Mouse (Mus musculus): ENCODE measurements around the gene Camk1.

Camk1 gene

DNA sequence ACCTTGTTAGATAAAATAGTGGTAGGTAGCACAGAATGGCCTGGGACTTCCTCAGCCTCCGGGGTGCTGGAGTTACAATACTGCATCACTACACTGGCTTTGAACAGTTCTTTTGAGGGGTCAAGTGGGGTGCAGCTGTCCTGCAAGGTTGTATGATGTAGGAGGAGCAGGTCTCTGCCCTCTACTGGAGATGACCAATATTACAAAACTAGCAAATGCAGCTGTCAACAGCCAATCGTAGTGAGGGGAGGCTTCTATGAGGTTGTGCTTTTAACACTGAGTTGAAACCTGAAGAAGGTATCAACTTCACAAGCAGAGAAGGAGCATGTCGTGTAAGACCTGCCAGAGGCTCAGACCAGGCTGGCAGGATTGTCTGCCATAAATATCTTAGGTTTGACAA is 41.5 kb downstream of the Camk1 start:
- no peak for DNase-seq

DNA sequence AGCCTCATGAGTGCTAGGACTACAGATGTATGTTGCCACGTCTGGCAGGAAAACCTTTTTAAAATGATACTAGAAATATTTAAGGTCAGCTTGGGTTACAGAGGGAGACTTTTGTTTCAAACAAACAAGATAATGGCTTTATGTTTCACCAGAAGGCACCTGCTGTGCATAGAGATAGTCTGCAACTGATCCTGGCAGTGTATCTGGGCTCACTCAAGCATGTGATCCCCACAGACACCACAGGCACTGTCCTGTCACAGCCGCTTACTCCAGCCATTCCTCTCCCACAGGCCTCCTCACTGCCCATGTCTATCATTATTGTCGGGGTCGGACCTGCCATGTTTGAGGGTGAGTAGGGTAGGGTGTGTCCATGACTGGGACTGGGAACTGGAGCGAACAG is 42.4 kb downstream of the Camk1 start:
- no peak for DNase-seq

DNA sequence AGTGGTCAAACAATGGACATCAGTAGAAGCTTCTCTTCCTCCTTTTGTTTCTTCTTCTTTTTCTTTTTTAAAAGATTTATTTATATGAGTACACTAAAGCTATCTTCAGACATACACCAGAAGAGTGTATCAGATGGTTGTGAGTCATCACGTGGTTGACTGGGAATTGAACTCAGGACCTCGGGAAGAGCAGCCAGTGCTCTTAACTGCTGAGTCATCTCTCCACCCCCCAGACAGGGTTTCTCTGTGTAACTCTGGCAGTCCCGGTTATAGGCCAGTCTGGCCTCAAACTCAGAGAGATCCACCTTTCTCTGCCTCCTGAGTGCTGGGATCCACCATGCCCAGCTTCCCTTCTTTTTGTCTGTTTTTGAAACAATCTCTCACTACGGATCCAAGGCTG is 47.1 kb downstream of the Camk1 start:
- DNase-seq, result no peak

DNA sequence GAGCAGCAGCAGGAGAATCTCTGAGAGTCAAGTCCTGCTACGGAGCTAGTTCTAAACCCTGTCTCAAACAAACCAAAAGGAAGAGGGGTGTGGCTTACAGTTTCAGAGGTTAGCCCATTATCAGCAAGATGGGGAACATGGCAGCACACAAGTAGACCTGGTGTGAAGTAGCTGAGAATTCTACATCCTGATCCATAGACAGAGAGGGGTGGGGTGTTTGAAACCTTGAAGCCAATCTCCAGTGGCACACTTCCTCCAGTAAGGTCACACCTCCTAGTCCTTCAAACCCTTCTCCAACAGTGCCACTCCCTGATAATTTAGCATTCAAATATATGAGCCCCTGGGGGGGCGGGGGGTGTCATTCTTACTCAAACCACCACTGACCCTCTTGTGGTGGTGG is 47.7 kb downstream of the Camk1 start:
- DNase-seq, result no peak

DNA sequence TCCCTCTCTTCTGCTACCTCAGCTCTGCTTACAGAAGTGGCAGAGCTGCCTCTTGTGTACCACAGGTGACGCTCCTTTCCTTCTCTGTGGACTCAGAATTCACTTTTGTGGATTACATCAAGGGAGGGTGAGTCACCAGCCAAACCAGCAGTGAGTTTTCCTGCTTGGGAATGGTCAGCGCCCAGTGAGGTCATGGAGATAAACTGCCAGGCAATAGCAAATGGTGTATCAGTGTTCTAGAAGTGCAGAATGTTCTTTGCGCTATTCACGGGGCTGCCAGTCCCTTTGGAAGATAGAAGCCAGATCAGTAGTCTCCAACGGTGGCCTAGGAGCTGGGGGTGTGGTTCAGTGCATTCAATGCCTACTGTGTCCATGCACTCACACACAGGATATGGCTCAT is 50.8 kb downstream of the Camk1 start:
- DNase-seq, result no peak

DNA sequence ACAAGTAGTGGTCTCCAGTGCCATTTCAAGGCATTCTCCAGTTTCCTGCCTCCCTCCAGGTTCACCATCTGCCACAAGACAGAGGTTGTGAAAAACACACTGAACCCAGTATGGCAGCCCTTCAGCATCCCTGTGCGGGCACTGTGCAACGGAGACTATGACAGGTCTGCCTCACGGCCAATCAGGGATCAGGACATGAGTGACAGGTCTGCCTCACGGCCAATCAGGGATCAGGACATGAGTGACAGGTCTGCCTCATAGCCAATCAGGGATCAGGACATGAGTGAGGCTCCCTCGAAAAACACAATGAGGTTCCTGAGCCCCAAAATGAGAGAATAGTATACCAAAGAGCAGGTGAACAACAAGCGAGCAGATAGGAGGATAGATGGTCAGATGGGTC is 53.4 kb downstream of the Camk1 start:
- no peak for DNase-seq

DNA sequence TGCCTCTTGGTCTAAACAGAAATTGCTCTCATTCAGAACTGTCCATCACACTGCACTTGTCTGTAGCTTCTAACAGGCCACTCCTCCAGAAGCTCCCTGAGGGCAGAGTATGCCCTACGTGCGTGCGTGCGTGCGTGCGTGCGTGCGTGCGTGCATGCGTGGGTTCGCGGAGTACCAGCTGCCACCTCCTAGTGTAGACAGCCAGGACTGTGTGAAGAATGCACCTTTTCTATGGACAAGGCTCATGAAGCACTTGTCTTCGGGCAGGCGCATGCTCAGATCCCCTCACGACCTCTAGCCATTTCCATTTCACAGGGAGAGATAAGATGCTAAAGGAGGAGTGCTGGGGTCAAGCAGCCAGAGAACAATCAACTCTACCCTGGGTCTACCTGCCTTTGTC is 54.4 kb downstream of the Camk1 start:
- no peak for DNase-seq

DNA sequence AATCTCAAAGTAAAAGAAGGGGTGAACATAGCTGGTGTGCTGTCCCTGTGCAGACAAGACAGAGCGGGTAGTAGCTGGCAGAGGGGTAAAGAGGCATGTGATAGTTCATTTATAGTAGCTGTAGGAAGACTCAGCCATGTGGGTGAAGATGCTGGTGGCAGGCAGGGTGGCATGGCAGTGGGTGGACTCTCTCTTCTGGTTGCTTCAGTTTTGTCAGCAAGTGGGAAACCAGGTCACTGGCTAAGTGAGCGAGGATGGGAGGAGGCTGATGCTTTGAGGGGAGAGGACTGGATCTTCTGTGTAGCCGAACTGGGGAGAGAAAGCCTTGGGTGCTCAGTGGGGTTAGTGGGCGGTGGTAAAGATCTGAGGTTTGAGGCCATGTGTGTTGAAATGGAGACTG is 56.5 kb downstream of the Camk1 start:
- no peak for DNase-seq

DNA sequence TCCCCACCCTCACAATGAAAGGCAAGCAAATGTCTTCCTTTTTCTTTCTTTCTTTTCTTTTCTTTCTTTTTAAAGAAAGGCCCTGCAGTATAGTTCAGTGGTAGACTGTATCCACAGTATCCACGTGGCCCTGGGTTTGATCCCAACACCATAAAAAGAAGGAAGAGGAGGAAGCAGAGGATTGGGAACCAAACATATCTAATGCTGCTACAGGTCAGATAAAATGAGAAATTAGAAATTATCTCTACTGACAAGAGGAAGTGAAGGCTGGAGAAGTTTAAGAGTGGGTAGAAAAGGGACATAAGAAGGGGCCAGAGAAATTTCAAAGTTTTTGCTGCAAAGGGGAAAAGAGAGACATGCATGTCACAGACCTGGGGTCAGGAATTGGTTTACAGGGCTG is 57.5 kb downstream of the Camk1 start:
- DNase-seq, result no peak

DNA sequence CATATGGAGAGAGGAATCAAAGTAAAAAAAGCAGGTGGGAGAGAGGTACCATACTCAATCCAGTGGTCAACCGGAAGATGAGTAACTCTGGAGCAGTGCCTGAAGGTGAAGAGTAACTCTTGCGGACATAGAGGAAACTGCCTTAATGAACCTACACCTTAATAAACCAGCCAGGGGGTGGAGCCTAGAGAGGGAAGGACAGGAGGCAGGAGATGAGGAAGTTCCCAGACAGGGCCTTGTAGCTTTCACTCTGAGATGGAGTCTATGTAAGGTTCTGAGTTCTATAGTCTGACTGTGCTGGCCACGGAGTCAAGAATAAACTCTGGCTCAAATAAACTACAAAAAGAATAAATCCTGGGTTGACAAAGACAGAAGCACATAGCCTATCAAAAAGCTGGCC is 58.9 kb downstream of the Camk1 start:
- no peak for DNase-seq
